Mouse (Mus musculus) heart, adult 2 months (tissue): Measurements from ENCODE around the gene Gabra1. TPM values are rescaled to one million over a fixed set of nuclear protein-coding genes. Genes with fewer than 3 reads are reported as not detected.

ENCODE experiments used
- DNase-seq, 2 experiments: peaks; one replicate each; pipeline ENCODE4 v3.0.0; 2021
- H3K27ac ChIP-seq: fragments of 200-600 bp; 2 replicates; pipeline ENCODE4 v1.8.1; 2022
- H3K27me3 ChIP-seq: fragments of 200-500 bp; 2 replicates; pipeline ENCODE4 v1.6.1; 2012; ENCODE audit warnings: mild to moderate bottlenecking, low read length, inconsistent platforms, mixed read lengths; ENCODE audit not compliant: control insufficient read depth, insufficient read depth
- H3K36me3 ChIP-seq: fragments of 200-500 bp; 2 replicates; pipeline ENCODE4 v1.6.1; 2012; ENCODE audit warnings: low read length, inconsistent platforms; ENCODE audit not compliant: control insufficient read depth, insufficient read depth
- H3K4me1 ChIP-seq: fragments of 200-500 bp; 2 replicates; pipeline ENCODE4 v1.6.1; 2011; ENCODE audit warnings: low read length; ENCODE audit not compliant: control insufficient read depth, insufficient read depth
- H3K4me3 ChIP-seq: fragments of 200-600 bp; 2 replicates; pipeline ENCODE4 v1.8.1; 2022
- H3K79me2 ChIP-seq: fragments of 200-500 bp; replicated peaks from 2 replicates; pipeline ENCODE4 v1.6.1; 2012; ENCODE audit warnings: mild to moderate bottlenecking, inconsistent platforms, low read length, moderate library complexity, mixed read lengths; ENCODE audit not compliant: control insufficient read depth, insufficient read depth
- H3K9ac ChIP-seq: fragments of 200-500 bp; 2 replicates; pipeline ENCODE4 v1.6.1; 2012; ENCODE audit warnings: low read depth, mild to moderate bottlenecking, control low read depth, inconsistent platforms, low read length, mixed read lengths
- CTCF ChIP-seq: fragments of 200-600 bp; IDR thresholded peaks from 2 replicates; pipeline ENCODE4 v1.8.1; 2022; ENCODE audit warnings: antibody characterized with exemption, mild to moderate bottlenecking, moderate library complexity
- EP300 ChIP-seq: fragments of 200-500 bp; IDR thresholded peaks from 2 replicates; pipeline ENCODE4 v1.6.1; 2011; ENCODE audit warnings: low read depth, low read length, control low read depth; ENCODE audit not compliant: insufficient read depth
- POLR2A ChIP-seq: fragments of 200-500 bp; IDR thresholded peaks from 2 replicates; pipeline ENCODE4 v1.6.1; 2011; ENCODE audit warnings: mild to moderate bottlenecking, low read depth, low read length, control low read depth; ENCODE audit not compliant: insufficient read depth
- WGBS: fragments of 180-500 bp; shearing (Covaris S2); methylation state at CpG from one replicate; pipeline ENCODE4 v1.1.7; 2018; 5-methylcytosine and 5-hydroxymethylcytosine counted together
- intact Hi-C: fragments of 180-260 bp; cut with DNase I; formaldehyde crosslinking; loops from one replicate; pipeline ENCODE4 v1.15.1; 2025
- polyA plus RNA-seq: library from polyadenylated mRNA; depleted of rRNA; stranded (reverse); fragments of >200 nt; gene quantifications from 2 replicates; pipeline ENCODE4 v1.2.3, GENCODE M21; 2012; rRNA removed
- total RNA-seq, 2 experiments: library from RNA; stranded (reverse); gene quantifications; 2 replicates each; pipeline ENCODE4 v1.2.3; 2021

Gabra1 gene
- total and polyA plus RNA-seq, 3 experiments: 0.62 to 1.5 (median 1.3) TPM

DNA sequence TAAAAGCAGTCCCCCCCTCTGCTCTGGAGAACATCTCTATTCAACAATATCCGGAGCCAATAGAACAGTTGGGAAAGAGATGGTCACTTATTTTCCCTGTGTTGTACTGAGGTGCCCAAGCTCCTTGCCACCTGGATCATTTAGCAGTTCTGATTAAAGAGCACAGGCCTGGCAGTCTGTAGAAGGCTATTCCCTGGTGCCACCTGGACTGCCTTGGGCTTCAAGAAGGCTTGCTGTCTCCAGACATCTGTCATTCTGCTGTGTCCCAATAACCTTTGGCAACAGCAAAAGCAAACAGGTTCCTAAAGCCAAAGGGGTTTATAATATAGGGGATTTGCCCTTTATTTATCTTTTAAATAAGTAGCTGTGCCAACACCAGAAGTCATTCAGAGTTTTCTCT, 65.8 kb downstream of the Gabra1 start:
- TF ChIP-seq POLR2A: no peak
- TF ChIP-seq EP300: no peak
- no peak for TF ChIP-seq CTCF
- DNase-seq: no peak
- Histone ChIP-seq H3K79me2 (no peaks in the 10 kb centered on the region), H3K4me1 (no peaks in the 10 kb centered on the region), H3K36me3 (no peaks in the 10 kb centered on the region), H3K9ac (no peak overlapping the region), H3K27ac (no peak overlapping the region), H3K27me3 (no peaks in the 10 kb centered on the region), H3K4me3 (no peak overlapping the region)
- 71% methylated on average over 1 of the region's 1 CpGs for WGBS
- intact Hi-C loops: no loop called here

DNA sequence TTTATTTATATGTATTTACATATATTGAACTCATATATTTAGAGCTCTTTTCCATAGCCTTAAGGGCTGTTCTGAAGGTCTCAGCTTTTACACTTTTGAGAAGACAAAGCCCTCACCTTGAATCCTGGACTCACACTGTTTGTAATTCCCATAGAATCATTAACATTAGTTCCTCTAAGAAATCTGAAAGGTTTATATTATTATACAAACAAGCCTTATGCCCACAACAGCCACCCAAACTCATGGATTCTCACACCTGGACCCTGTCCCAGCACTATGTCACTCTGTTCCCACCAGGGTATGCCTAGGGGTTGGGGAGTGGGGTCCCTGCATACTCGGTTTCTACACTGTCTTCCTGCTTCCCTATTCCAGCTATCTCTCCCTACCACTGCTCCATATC, 72.7 kb downstream of the Gabra1 start:
- H3K4me1 ChIP-seq: no peaks in the 10 kb centered on the region
- intact Hi-C loops: no loop called here
- no peak for DNase-seq
- TF ChIP-seq EP300: no peak
- no peak for TF ChIP-seq CTCF
- no peak overlapping the region for H3K4me3 ChIP-seq
- no peaks in the 10 kb centered on the region for H3K36me3 ChIP-seq
- no peak overlapping the region for H3K27ac ChIP-seq
- WGBS: 54% methylated on average over 1 of the region's 1 CpGs
- H3K27me3 ChIP-seq: no peaks in the 10 kb centered on the region
- no peaks in the 10 kb centered on the region for H3K79me2 ChIP-seq
- no peak overlapping the region for H3K9ac ChIP-seq

DNA sequence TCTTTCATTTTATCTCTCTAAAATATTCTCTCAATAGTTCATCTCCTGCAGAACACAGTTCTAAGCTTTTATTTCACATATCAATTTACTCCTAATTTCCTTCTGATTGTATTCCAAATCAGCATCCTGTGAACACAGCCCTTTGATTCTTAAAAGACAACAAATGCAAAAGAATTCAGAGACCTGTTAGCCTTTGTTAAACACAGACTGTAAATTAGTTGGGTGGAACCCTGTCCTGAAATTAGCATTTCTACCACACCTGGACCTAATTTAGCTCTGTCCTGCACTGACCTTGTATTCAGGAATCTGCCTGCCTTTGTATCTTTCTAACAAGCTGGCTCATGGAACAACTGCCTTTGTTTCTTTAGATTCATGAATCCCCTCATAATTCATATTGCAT, 73.1 kb downstream of the Gabra1 start:
- Histone ChIP-seq H3K79me2 (no peaks in the 10 kb centered on the region), H3K36me3 (no peaks in the 10 kb centered on the region), H3K4me1 (no peaks in the 10 kb centered on the region), H3K27ac (no peak overlapping the region), H3K9ac (no peak overlapping the region), H3K4me3 (no peak overlapping the region), H3K27me3 (no peaks in the 10 kb centered on the region)
- no peak for DNase-seq
- TF ChIP-seq POLR2A (no peak), CTCF (no peak), EP300 (no peak)
- intact Hi-C loops: no loop called here

DNA sequence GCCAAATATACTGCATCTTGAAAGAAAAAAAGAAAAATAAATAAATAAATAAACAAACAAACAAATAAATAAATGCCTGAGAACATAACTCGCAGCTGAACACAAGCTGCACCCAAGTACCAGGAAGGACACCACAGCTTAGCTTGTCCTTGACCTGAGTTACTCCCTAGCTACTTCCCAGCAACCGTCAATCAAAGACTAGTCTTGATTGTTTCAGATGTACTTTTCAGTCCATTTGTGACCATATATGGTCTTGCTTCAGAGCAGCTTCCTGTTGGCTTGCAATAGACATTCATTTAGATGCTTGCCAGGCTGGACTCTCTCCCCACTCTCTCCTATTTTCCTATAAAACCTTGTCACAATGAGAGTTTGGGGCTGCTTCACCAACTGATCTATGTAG, 87.2 kb downstream of the Gabra1 start:
- Histone ChIP-seq H3K27ac (no peak overlapping the region), H3K36me3 (no peaks in the 10 kb centered on the region), H3K4me3 (no peak overlapping the region), H3K27me3 (no peaks in the 10 kb centered on the region), H3K9ac (no peak overlapping the region), H3K4me1 (no peaks in the 10 kb centered on the region), H3K79me2 (no peaks in the 10 kb centered on the region)
- TF ChIP-seq CTCF: no peak
- TF ChIP-seq EP300: no peak
- no peak for TF ChIP-seq POLR2A
- 73% methylated on average over 2 of the region's 2 CpGs for WGBS
- DNase-seq: no peak
- intact Hi-C loops: no loop called here

Other genes starting within 250 kb of the Gabra1 start
- not detected for gene Gabrg2, start 182.1 kb downstream of the Gabra1 start, total RNA-seq
- gene Gabrg2, start 182.1 kb downstream of the Gabra1 start, polyA plus RNA-seq: 0.18 TPM in 1 of 2 replicates, not detected in the other
- not detected for gene Gabra6, start 138.1 kb upstream of the Gabra1 start, total RNA-seq
- not detected in 2 replicates for gene Gabra6, start 138.1 kb upstream of the Gabra1 start, polyA plus RNA-seq
- gene Gabrb2, start 236.8 kb upstream of the Gabra1 start, total RNA-seq: 1 to 10 TPM in 1 of 2 experiments, under 1 TPM in 1; 0.75 to 1.3 TPM
- gene Gabrb2, start 236.8 kb upstream of the Gabra1 start, polyA plus RNA-seq: 0.23 TPM in 1 of 2 replicates, not detected in the other